Mouse (Mus musculus) MEL (cell line): ENCODE data around the gene Hecw2. TPM values are rescaled to one million over a fixed set of nuclear protein-coding genes. Genes with fewer than 3 reads are reported as not detected.

Experiments
- DNase-seq: peaks from one replicate; pipeline ENCODE4 v3.0.0; 2011; ENCODE audit warnings: low read depth, low spot score
- H3K27ac ChIP-seq: 2 replicates; pipeline ENCODE4 v1.5.1; 2012; ENCODE audit warnings: low read depth, mild to moderate bottlenecking, control low read depth, low read length, moderate library complexity; ENCODE audit not compliant: control insufficient read depth
- H3K27me3 ChIP-seq, 2 experiments: fragments of 150-350 bp in 1 of 2; sonication (generic) in 1 of 2; 2 replicates each; pipeline ENCODE4 v1.6.1; 2012; ENCODE audit warnings: low read length in 2 of 2, mild to moderate bottlenecking in 2 of 2, improper control_type of control experiment in 1 of 2, moderate library complexity in 1 of 2; ENCODE audit not compliant: insufficient read depth in 2 of 2, control insufficient read depth in 1 of 2
- H3K36me3 ChIP-seq, 2 experiments: 2 replicates each; pipeline ENCODE4 v1.6.1; 2012 to 2014; ENCODE audit warnings: low read length in 2 of 2, improper control_type of control experiment in 1 of 2, inconsistent platforms in 1 of 2, mild to moderate bottlenecking in 1 of 2; ENCODE audit not compliant: insufficient read depth in 2 of 2, control insufficient read depth in 1 of 2
- H3K4me1 ChIP-seq, 2 experiments: fragments of 150-350 bp in 1 of 2; sonication (generic) in 1 of 2; 2 replicates each; pipeline ENCODE4 v1.6.1; 2012; ENCODE audit warnings: low read length in 2 of 2, improper control_type of control experiment in 1 of 2, mild to moderate bottlenecking in 1 of 2; ENCODE audit not compliant: insufficient read depth in 2 of 2, control insufficient read depth in 1 of 2
- H3K4me3 ChIP-seq, 2 experiments: fragments of 150-350 bp in 1 of 2; sonication (generic) in 1 of 2; 2 replicates each; pipeline ENCODE4 v1.5.1; 2012; ENCODE audit warnings: low read depth in 2 of 2, low read length in 2 of 2, mild to moderate bottlenecking in 2 of 2, moderate library complexity in 2 of 2, control low read depth in 1 of 2, improper control_type of control experiment in 1 of 2; ENCODE audit not compliant: control insufficient read depth in 1 of 2, insufficient read depth in 1 of 2
- H3K79me2 ChIP-seq: 2 replicates; pipeline ENCODE4 v1.6.1; 2012; ENCODE audit warnings: mild to moderate bottlenecking, low read length, moderate library complexity; ENCODE audit not compliant: control insufficient read depth, poor library complexity, insufficient read depth
- H3K9ac ChIP-seq: 2 replicates; pipeline ENCODE4 v1.6.1; 2012; ENCODE audit warnings: low read depth, mild to moderate bottlenecking, control low read depth, low read length, moderate library complexity; ENCODE audit not compliant: control insufficient read depth, poor library complexity, severe bottlenecking
- H3K9me3 ChIP-seq: fragments of 150-350 bp; sonication (generic); replicated peaks from 2 replicates; pipeline ENCODE4 v1.6.1; 2012; ENCODE audit warnings: mild to moderate bottlenecking, low read length, improper control_type of control experiment, moderate library complexity; ENCODE audit not compliant: insufficient read depth
- BHLHE40 ChIP-seq: IDR thresholded peaks from 2 replicates; pipeline ENCODE4 v1.6.1; 2012; ENCODE audit warnings: low read depth, mild to moderate bottlenecking, inconsistent platforms, low read length, improper control_type of control experiment, borderline replicate concordance
- CHD1 ChIP-seq: IDR thresholded peaks from 2 replicates; pipeline ENCODE4 v1.6.1; 2012; ENCODE audit warnings: low read depth, mild to moderate bottlenecking, inconsistent platforms, low read length, improper control_type of control experiment
- E2F4 ChIP-seq: IDR thresholded peaks from 2 replicates; pipeline ENCODE4 v1.6.1; 2011; ENCODE audit warnings: low read depth, low read length, improper control_type of control experiment, borderline replicate concordance
- ELF1 ChIP-seq: IDR thresholded peaks from 2 replicates; pipeline ENCODE4 v1.6.1; 2014; ENCODE audit warnings: low read depth, mild to moderate bottlenecking, inconsistent platforms, low read length, improper control_type of control experiment, moderate library complexity
- EP300 ChIP-seq, 2 experiments: IDR thresholded peaks; 2 replicates each; pipeline ENCODE4 v1.6.1; 2011; ENCODE audit warnings: improper control_type of control experiment in 2 of 2, low read length in 2 of 2, low read depth in 1 of 2, mild to moderate bottlenecking in 1 of 2
- GABPA ChIP-seq: IDR thresholded peaks from 2 replicates; pipeline ENCODE4 v1.6.1; 2012; ENCODE audit warnings: low read depth, mild to moderate bottlenecking, inconsistent platforms, low read length, improper control_type of control experiment, moderate library complexity
- GATA1 ChIP-seq: IDR thresholded peaks from 2 replicates; pipeline ENCODE4 v1.6.1; 2011; ENCODE audit warnings: low read depth, low read length, improper control_type of control experiment
- MAFK ChIP-seq: IDR thresholded peaks from 2 replicates; pipeline ENCODE4 v1.6.1; 2011; ENCODE audit warnings: low read depth, mild to moderate bottlenecking, low read length, improper control_type of control experiment, borderline replicate concordance
- MAX ChIP-seq: IDR thresholded peaks from 2 replicates; pipeline ENCODE4 v1.6.1; 2011; ENCODE audit warnings: low read length, improper control_type of control experiment
- MEF2A ChIP-seq: IDR thresholded peaks from 2 replicates; pipeline ENCODE4 v1.6.1; 2014; ENCODE audit warnings: low read depth, mild to moderate bottlenecking, inconsistent platforms, low read length, improper control_type of control experiment; ENCODE audit not compliant: poor library complexity, insufficient replicate concordance, severe bottlenecking; ENCODE audit errors: extremely low read depth
- NELFE ChIP-seq: IDR thresholded peaks from 2 replicates; pipeline ENCODE4 v1.6.1; 2011; ENCODE audit warnings: low read depth, low read length, improper control_type of control experiment
- POLR2AphosphoS5 ChIP-seq: IDR thresholded peaks from 2 replicates; pipeline ENCODE4 v1.6.1; 2012; ENCODE audit warnings: low read depth, borderline replicate concordance, mild to moderate bottlenecking, inconsistent platforms, low read length, moderate library complexity, mixed read lengths
- RCOR1 ChIP-seq: IDR thresholded peaks from 2 replicates; pipeline ENCODE4 v1.6.1; 2012; ENCODE audit warnings: low read depth, mild to moderate bottlenecking, inconsistent platforms, low read length, improper control_type of control experiment
- SIN3A ChIP-seq: IDR thresholded peaks from 2 replicates; pipeline ENCODE4 v1.6.1; 2012; ENCODE audit warnings: low read length, improper control_type of control experiment, inconsistent platforms
- SMC3 ChIP-seq: IDR thresholded peaks from 2 replicates; pipeline ENCODE4 v1.6.1; 2011; ENCODE audit warnings: low read depth, low read length, improper control_type of control experiment
- TAL1 ChIP-seq: IDR thresholded peaks from 2 replicates; pipeline ENCODE4 v1.6.1; 2012; ENCODE audit warnings: mild to moderate bottlenecking, inconsistent platforms, low read length, moderate library complexity, mixed read lengths
- UBTF ChIP-seq: IDR thresholded peaks from 2 replicates; pipeline ENCODE4 v1.6.1; 2012; ENCODE audit warnings: low read depth, mild to moderate bottlenecking, inconsistent platforms, low read length, improper control_type of control experiment, moderate library complexity, borderline replicate concordance; ENCODE audit not compliant: insufficient read depth
- ZNF384 ChIP-seq: IDR thresholded peaks from 2 replicates; pipeline ENCODE4 v1.6.1; 2012; ENCODE audit warnings: low read depth, mild to moderate bottlenecking, inconsistent platforms, low read length, improper control_type of control experiment
- polyA plus RNA-seq, 2 experiments: library from polyadenylated mRNA; stranded (reverse) in 1 of 2; unstranded in 1 of 2; fragments of >175 nt in 1 of 2; fragments of >200 nt in 1 of 2; gene quantifications; 2 replicates each; pipeline versions ENCODE4 v1.2.1 to v1.2.4; 2012; ENCODE audit warnings: low replicate concordance in 2 of 2, low read depth in 1 of 2; ENCODE audit not compliant: insufficient read length in 2 of 2, insufficient read depth in 1 of 2, missing spikeins in 1 of 2
- total RNA-seq: library from RNA; depleted of rRNA; stranded (reverse); fragments of 300-350 nt; gene quantifications from 2 replicates; pipeline ENCODE4 v1.2.3, GENCODE M21; 2012

Hecw2 gene
- total and polyA plus RNA-seq, 3 experiments: not detected

GRCm38 (mm10) chr1:53866374-53866902, 328.5 kb downstream of the Hecw2 start:
- no peak overlapping the region for H3K9ac ChIP-seq
- no peaks in the 10 kb centered on the region for H3K79me2 ChIP-seq
- no peaks in the 10 kb centered on the region for H3K9me3 ChIP-seq
- no peak for DNase-seq
- H3K27me3 ChIP-seq: no peaks in the 10 kb centered on the region
- no peak overlapping the region for H3K27ac ChIP-seq
- no peaks in the 10 kb centered on the region for H3K36me3 ChIP-seq
- TF ChIP-seq NELFE: no peak
- no peak for TF ChIP-seq EP300 (IDR thresholded peaks at IDR 0.05; ENCODE audit: low read depth in 1 of 2, low read length in 2 of 2)
- TF ChIP-seq BHLHE40: no peak
- no peak for TF ChIP-seq ZNF384
- TF ChIP-seq ELF1: no peak
- no peak overlapping the region for H3K4me3 ChIP-seq
- H3K4me1 ChIP-seq: no peaks in the 10 kb centered on the region

- TF ChIP-seq GABPA: no peak
- TF ChIP-seq SIN3A: no peak
- TF ChIP-seq SMC3: no peak
- no peak for TF ChIP-seq MAX
- no peak for TF ChIP-seq ZNF384
- TF ChIP-seq RCOR1: no peak
- no peak for TF ChIP-seq UBTF
- TF ChIP-seq MEF2A: no peak
- TF ChIP-seq CHD1: no peak
- TF ChIP-seq POLR2AphosphoS5: no peak
- no peak for TF ChIP-seq NELFE
- no peak for TF ChIP-seq MAFK
- TF ChIP-seq TAL1: no peak
- TF ChIP-seq GATA1: no peak
- TF ChIP-seq E2F4: no peak
These were observed 330.9 kb downstream of the Hecw2 start for GRCm38 (mm10) chr1:53864046-53864445.

More at GRCm38 (mm10) chr1:53864046-53864445, 330.9 kb downstream of the Hecw2 start:
- no peak overlapping the region for H3K4me3 ChIP-seq
- H3K79me2 ChIP-seq: no peaks in the 10 kb centered on the region
- H3K36me3 ChIP-seq: no peaks in the 10 kb centered on the region
- no peak overlapping the region for H3K27ac ChIP-seq
- H3K4me1 ChIP-seq: no peaks in the 10 kb centered on the region
- H3K9ac ChIP-seq: no peak overlapping the region
- no peaks in the 10 kb centered on the region for H3K27me3 ChIP-seq
- H3K9me3 ChIP-seq: no peaks in the 10 kb centered on the region
- no peak for DNase-seq
